Mouse (Mus musculus) liver, embryonic 16.5 days (tissue): ENCODE data around the gene Map3k13. TPM values are rescaled to one million over a fixed set of nuclear protein-coding genes. Genes with fewer than 3 reads are reported as not detected.
A peak's percentile ranks its signal among the peaks of the same experiment; 100 is the strongest.

ENCODE experiments used
- ATAC-seq: fragments of 200-750 bp; cut with Nextera tagmentation; 2 replicates; pipeline ENCODE4 v1.8.0; 2017; ENCODE audit warnings: low read depth, mild to moderate bottlenecking, moderate number of reproducible peaks, moderate library complexity
- H3K27ac ChIP-seq: fragments of 300-500 bp; sonication (generic); 2 replicates; pipeline ENCODE4 v1.5.1; 2014; ENCODE audit warnings: mild to moderate bottlenecking, low read length
- H3K27me3 ChIP-seq: fragments of 300-500 bp; sonication (generic); 2 replicates; pipeline ENCODE4 v1.6.1; 2014; ENCODE audit warnings: low read depth, low read length, mixed read lengths; ENCODE audit not compliant: control insufficient read depth, insufficient read depth
- H3K36me3 ChIP-seq: fragments of 300-500 bp; sonication (generic); 2 replicates; pipeline ENCODE4 v1.6.1; 2014; ENCODE audit warnings: mild to moderate bottlenecking; ENCODE audit not compliant: control insufficient read depth, insufficient read depth
- H3K4me1 ChIP-seq: fragments of 300-500 bp; sonication (generic); 2 replicates; pipeline ENCODE4 v1.6.1; 2014; ENCODE audit warnings: low read depth, low read length, mixed read lengths; ENCODE audit not compliant: control insufficient read depth
- H3K4me2 ChIP-seq: fragments of 300-500 bp; sonication (generic); 2 replicates; pipeline ENCODE4 v1.6.1; 2014; ENCODE audit warnings: low read depth, low read length, mixed read lengths
- H3K4me3 ChIP-seq: fragments of 300-500 bp; sonication (generic); 2 replicates; pipeline ENCODE4 v1.5.1; 2014; ENCODE audit warnings: low read depth, mild to moderate bottlenecking, low read length
- H3K9ac ChIP-seq: fragments of 300-500 bp; sonication (generic); 2 replicates; pipeline ENCODE4 v1.6.1; 2014; ENCODE audit warnings: low read depth, low read length
- H3K9me3 ChIP-seq: fragments of 300-500 bp; sonication (generic); replicated peaks from 2 replicates; pipeline ENCODE4 v1.6.1; 2016; ENCODE audit warnings: low read length; ENCODE audit not compliant: control insufficient read depth
- WGBS: fragments of 180-500 bp; shearing (Covaris S2); extraction: QIAGEN DNeasy Blood & Tissue Kit; methylation state at CpG from one replicate; pipeline ENCODE4 v1.1.7; 2014; ENCODE audit not compliant: insufficient replicate concordance; 5-methylcytosine and 5-hydroxymethylcytosine counted together
- polyA plus RNA-seq: library from polyadenylated mRNA; unstranded; fragments of >200 nt; fragmentation: Nextera tagmentation; extraction: Ambion mirVana; gene quantifications from 2 replicates; pipeline ENCODE4 v1.2.1, GENCODE M21; 2015

Gene Map3k13
- polyA plus RNA-seq, 1 experiment from 2014 or later: 0.72 TPM

DNA sequence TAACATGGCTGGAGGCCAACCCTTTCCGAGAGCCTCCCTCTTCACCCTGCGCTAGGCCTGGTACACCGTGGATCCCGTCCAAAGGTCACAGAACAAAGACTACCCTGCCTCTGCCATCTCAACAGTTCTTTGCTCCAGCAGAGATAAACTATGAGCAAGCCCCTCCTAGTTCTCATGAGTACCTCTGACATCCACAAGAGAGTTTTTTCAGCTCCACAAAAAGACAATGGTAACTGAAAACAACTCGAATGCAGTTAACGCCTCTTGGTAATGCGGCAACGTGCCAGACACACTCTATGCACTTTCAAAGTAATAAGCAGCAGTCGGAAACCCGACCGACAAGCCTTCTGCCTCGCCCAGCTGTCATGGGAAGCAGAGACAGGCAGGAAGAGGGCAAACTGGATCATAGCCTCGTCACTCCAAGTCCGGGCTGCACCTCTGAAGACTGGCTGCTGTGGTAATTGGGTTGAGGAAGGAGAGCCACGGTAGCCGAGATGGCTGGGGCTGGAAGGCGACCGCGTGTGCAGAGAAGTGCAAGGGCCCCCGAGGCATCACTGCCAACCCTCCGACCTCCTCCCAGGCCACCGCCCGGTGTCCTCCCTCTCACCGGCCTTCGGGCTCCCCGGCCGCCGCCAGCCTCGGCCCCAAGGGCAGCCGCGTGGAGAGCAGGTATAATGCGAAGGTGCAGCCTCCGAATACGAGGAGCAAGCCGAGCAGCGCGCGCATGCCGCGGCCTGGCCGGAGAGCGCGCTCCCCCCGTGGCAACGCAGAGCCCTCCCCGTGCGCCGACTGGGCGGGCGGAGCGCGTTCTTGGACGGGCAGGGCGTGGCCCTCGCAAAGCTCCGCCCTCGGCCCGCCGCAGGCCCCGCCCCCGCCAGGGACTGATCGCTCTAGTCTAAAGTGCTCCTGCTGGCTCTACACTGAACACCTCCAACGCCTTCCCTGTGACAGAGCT lies 152.9 kb downstream of the Map3k13 start, which contains the start of gene Tmem41a:
Gene Tmem41a, minus strand, starts transcription at position 792 of the 955 bp plus-strand sequence.
- WGBS: under 1% methylated on average over 63 of the region's 63 CpGs
- ATAC-seq: peak; percentile 96

DNA sequence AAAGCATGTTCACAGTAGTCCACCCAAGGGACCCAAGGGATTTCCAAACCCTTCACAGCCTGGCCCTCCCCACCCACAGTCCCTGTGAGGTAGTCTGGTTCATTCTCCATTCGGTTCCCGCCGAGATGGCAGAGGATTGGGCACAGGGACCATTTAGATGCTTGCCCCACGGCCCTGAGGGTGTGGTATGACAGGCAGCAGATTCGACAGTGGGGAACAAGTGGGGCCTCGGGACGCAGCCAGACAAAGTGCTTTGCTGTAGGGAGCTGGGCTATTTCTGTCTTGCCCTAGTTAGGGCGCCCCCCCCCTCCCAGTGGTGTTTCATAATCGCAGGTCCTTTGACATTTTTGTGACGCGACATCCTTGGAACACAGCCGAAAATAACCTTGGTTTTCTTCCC lies 161.4 kb downstream of the Map3k13 start:
- no peaks in the 10 kb centered on the region for H3K9me3 ChIP-seq
- no peaks in the 10 kb centered on the region for H3K4me1 ChIP-seq
- no peak overlapping the region for H3K27ac ChIP-seq
- no peak for ATAC-seq
- no peaks in the 10 kb centered on the region for H3K36me3 ChIP-seq
- H3K27me3 ChIP-seq: no peaks in the 10 kb centered on the region
- no peak overlapping the region for H3K9ac ChIP-seq
- H3K4me2 ChIP-seq: no peak overlapping the region
- WGBS: 66% methylated on average over 12 of the region's 12 CpGs
- H3K4me3 ChIP-seq: no peak overlapping the region

More for the DNA sequence above, 152.9 kb downstream of the Map3k13 start, which contains the start of gene Tmem41a:
- Histone ChIP-seq H3K9me3 (no peaks in the 10 kb centered on the region), H3K4me2 (peak within 1 kb of the TSS; percentile 88), H3K36me3 (no peaks in the 10 kb centered on the region), H3K4me1 (peaks cover 14% of the 10 kb centered on the region), H3K27ac (peak within 1 kb of the TSS; percentile 31), H3K4me3 (peak within 1 kb of the TSS; percentile 80), H3K27me3 (no peaks in the 10 kb centered on the region), H3K9ac (peak within 1 kb of the TSS; percentile 71)

DNA sequence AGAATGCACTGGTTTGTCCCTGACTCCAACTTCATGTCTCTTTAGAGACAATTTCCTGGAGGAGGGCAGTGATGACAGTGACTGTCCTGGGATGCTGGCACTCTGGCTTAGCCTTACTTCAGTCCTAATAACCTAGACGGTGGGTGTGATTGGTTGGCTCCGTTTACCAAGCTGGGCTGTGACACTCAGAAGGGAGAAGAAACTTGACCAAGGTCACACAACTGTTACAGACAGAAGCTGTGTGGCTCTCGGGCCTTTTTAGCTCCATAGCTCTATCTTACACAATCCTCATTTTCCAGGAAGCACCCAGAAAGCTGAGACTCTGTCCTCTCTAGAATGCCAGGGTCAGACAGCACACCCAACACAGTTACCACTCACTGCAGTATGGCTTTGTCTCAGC lies 171.4 kb downstream of the Map3k13 start:
- no peak overlapping the region for H3K27ac ChIP-seq
- H3K9me3 ChIP-seq: no peaks in the 10 kb centered on the region
- no peak overlapping the region for H3K4me3 ChIP-seq
- no peak overlapping the region for H3K4me2 ChIP-seq
- ATAC-seq: no peak
- H3K4me1 ChIP-seq: no peaks in the 10 kb centered on the region
- no peaks in the 10 kb centered on the region for H3K27me3 ChIP-seq
- H3K9ac ChIP-seq: no peak overlapping the region
- WGBS: 55% methylated on average over 3 of the region's 3 CpGs
- no peaks in the 10 kb centered on the region for H3K36me3 ChIP-seq

GRCm38 (mm10) chr16:21969874-21970273 lies 175.7 kb downstream of the Map3k13 start:
- H3K36me3 ChIP-seq: no peaks in the 10 kb centered on the region
- 67% methylated on average over 5 of the region's 5 CpGs for WGBS
- H3K9me3 ChIP-seq: no peaks in the 10 kb centered on the region
- no peak overlapping the region for H3K27ac ChIP-seq
- H3K4me3 ChIP-seq: no peak overlapping the region
- H3K4me1 ChIP-seq: no peaks in the 10 kb centered on the region
- ATAC-seq: no peak
- no peak overlapping the region for H3K4me2 ChIP-seq
- no peak overlapping the region for H3K9ac ChIP-seq
- H3K27me3 ChIP-seq: no peaks in the 10 kb centered on the region

DNA sequence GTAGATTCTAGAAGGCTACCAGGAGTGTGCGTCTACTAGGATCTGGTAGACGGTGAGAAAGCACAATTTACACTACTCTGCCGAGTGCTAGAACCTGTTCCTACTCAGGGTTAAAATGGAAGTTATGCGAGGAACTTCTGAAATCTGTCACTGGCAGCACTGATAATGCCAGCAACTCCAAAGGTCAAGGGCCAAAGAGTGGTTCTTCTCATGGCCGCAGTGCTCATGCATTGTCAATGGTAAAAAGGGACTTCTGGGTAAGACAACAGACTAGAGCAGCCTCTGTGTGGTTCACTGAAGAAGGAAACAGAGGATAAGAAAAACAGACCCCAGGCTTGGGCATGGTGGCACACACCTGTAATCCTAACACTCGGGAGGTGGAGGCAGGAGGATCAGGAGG lies 176.4 kb downstream of the Map3k13 start:
- H3K9ac ChIP-seq: no peak overlapping the region
- ATAC-seq: no peak
- H3K9me3 ChIP-seq: no peaks in the 10 kb centered on the region
- peaks cover 2% of the 10 kb centered on the region for H3K27me3 ChIP-seq
- no peak overlapping the region for H3K4me2 ChIP-seq
- no peak overlapping the region for H3K4me3 ChIP-seq
- no peak overlapping the region for H3K27ac ChIP-seq
- H3K4me1 ChIP-seq: no peaks in the 10 kb centered on the region
- 62% methylated on average over 6 of the region's 6 CpGs for WGBS
- no peaks in the 10 kb centered on the region for H3K36me3 ChIP-seq

GRCm38 (mm10) chr16:21971446-21971845 lies 177.3 kb downstream of the Map3k13 start:
- no peak for ATAC-seq
- H3K9me3 ChIP-seq: no peaks in the 10 kb centered on the region
- peaks cover 11% of the 10 kb centered on the region for H3K27me3 ChIP-seq
- no peak overlapping the region for H3K9ac ChIP-seq
- no peaks in the 10 kb centered on the region for H3K4me1 ChIP-seq
- H3K36me3 ChIP-seq: no peaks in the 10 kb centered on the region
- H3K4me3 ChIP-seq: no peak overlapping the region
- WGBS: 67% methylated on average over 4 of the region's 4 CpGs
- no peak overlapping the region for H3K4me2 ChIP-seq
- no peak overlapping the region for H3K27ac ChIP-seq

- WGBS: 13% methylated on average over 16 of the region's 16 CpGs
- H3K4me3 ChIP-seq: no peak overlapping the region
- no peak for ATAC-seq
These were observed 182.1 kb downstream of the Map3k13 start for GRCm38 (mm10) chr16:21976203-21976602.

GRCm38 (mm10) chr16:21977347-21977746 lies 183.2 kb downstream of the Map3k13 start:
- H3K4me1 ChIP-seq: no peaks in the 10 kb centered on the region
- WGBS: 60% methylated on average over 5 of the region's 5 CpGs

More at GRCm38 (mm10) chr16:21976203-21976602, 182.1 kb downstream of the Map3k13 start:
- Histone ChIP-seq H3K9ac (no peak overlapping the region), H3K4me2 (no peak overlapping the region), H3K27ac (no peak overlapping the region), H3K9me3 (no peaks in the 10 kb centered on the region), H3K27me3 (peaks cover 11% of the 10 kb centered on the region), H3K36me3 (no peaks in the 10 kb centered on the region), H3K4me1 (no peaks in the 10 kb centered on the region)

More at GRCm38 (mm10) chr16:21977347-21977746, 183.2 kb downstream of the Map3k13 start:
- Histone ChIP-seq H3K9me3 (no peaks in the 10 kb centered on the region), H3K4me3 (no peak overlapping the region), H3K9ac (no peak overlapping the region), H3K4me2 (no peak overlapping the region), H3K27me3 (peaks cover 11% of the 10 kb centered on the region), H3K27ac (no peak overlapping the region), H3K36me3 (no peaks in the 10 kb centered on the region)
- ATAC-seq: no peak
